8 mouse cellular contexts compared by ENCODE assay signal in the genomic region with DNA sequence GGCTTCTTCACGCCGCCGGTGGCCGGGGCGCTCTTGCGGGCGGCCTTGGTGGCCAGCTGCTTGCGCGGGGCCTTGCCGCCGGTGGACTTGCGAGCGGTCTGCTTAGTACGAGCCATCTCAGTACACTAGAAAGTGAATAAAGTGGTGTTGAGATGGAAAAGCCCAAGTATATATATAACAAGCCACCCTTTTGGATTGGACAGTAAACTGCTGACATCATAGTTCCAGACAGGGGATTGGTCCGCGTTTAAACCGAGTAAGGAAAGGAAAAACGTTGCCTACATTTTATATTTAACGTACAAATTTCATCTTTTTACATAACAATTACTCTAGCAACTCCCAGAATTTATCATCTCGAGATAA. TPM values are rescaled to one million over a fixed set of nuclear protein-coding genes. Genes with fewer than 3 reads are reported as not detected.
DNase-seq lines count a peak whose midpoint lies in the region; ATAC-seq lines count a peak whose summit lies in the region.

A gene (minus strand): TSS at position 116 of the 363 bp plus-strand sequence.

- H3K9ac ChIP-seq in embryonic facial prominence, embryonic 12.5 days: peak within 1 kb of the TSS; percentile 54; the same call in 1 of the 2 replicates
- H3K9ac ChIP-seq in limb, embryonic 12.5 days (replicated peaks): peak within 1 kb of the TSS; percentile 74
- peak within 1 kb of the TSS; percentile 46; the same call in 1 of the 2 replicates for H3K9ac ChIP-seq in midbrain, embryonic 14.5 days (replicated peaks; ENCODE audit: low read length)

- peak; percentile 79 for ATAC-seq in embryonic facial prominence, embryonic 12.5 days (ENCODE audit: insufficient number of reproducible peaks, insufficient read depth, low FRiP score, low TSS enrichment)
- ATAC-seq in limb, embryonic 12.5 days (ENCODE audit: insufficient number of reproducible peaks, insufficient read depth, low FRiP score, low TSS enrichment, low read depth): peak; percentile 53
- peak; percentile 72 for ATAC-seq in midbrain, embryonic 14.5 days (ENCODE audit: low FRiP score, low TSS enrichment)

- H3K4me3 ChIP-seq in embryonic facial prominence, embryonic 12.5 days: peak within 1 kb of the TSS; percentile 45
- peak within 1 kb of the TSS; percentile 44 for H3K4me3 ChIP-seq in limb, embryonic 12.5 days (replicated peaks)
- H3K4me3 ChIP-seq in midbrain, embryonic 14.5 days (replicated peaks; ENCODE audit: low read depth, low read length): peak within 1 kb of the TSS; percentile 34

- WGBS in embryonic facial prominence, embryonic 12.5 days: 0% methylated on average over 15 of the region's 20 CpGs
- WGBS in limb, embryonic 12.5 days: 0% methylated on average over 18 of the region's 20 CpGs
- WGBS in midbrain, embryonic 14.5 days: 0% methylated on average over 13 of the region's 20 CpGs

- no peaks in the 10 kb centered on the region for H3K9me3 ChIP-seq in embryonic facial prominence, embryonic 12.5 days
- H3K9me3 ChIP-seq in limb, embryonic 12.5 days: no peaks in the 10 kb centered on the region
- no peaks in the 10 kb centered on the region for H3K9me3 ChIP-seq in midbrain, embryonic 14.5 days (ENCODE audit: control insufficient read depth, low read length)

- peak within 1 kb of the TSS; percentile 95 for H3K27ac ChIP-seq in embryonic facial prominence, embryonic 12.5 days
- H3K27ac ChIP-seq in limb, embryonic 12.5 days: peak within 1 kb of the TSS; percentile 92
- peak within 1 kb of the TSS; percentile 71 for H3K27ac ChIP-seq in midbrain, embryonic 14.5 days (replicated peaks; ENCODE audit: low read depth, low read length)

- H3K4me2 ChIP-seq in embryonic facial prominence, embryonic 12.5 days (replicated peaks): peak within 1 kb of the TSS; percentile 78
- peak within 1 kb of the TSS; percentile 65 for H3K4me2 ChIP-seq in limb, embryonic 12.5 days
- H3K4me2 ChIP-seq in midbrain, embryonic 14.5 days (ENCODE audit: low read length): peak within 1 kb of the TSS; percentile 75

- H3K36me3 ChIP-seq in embryonic facial prominence, embryonic 12.5 days: no peaks in the 10 kb centered on the region
- H3K36me3 ChIP-seq in limb, embryonic 12.5 days: no peaks in the 10 kb centered on the region
- H3K36me3 ChIP-seq in midbrain, embryonic 14.5 days (ENCODE audit: control insufficient read depth, insufficient read depth, low read length): no peaks in the 10 kb centered on the region

- peaks cover 19% of the 10 kb centered on the region for H3K4me1 ChIP-seq in embryonic facial prominence, embryonic 12.5 days
- peaks cover 42% of the 10 kb centered on the region for H3K4me1 ChIP-seq in limb, embryonic 12.5 days (replicated peaks)
- peaks cover 28% of the 10 kb centered on the region for H3K4me1 ChIP-seq in midbrain, embryonic 14.5 days (ENCODE audit: control insufficient read depth, insufficient read depth, low read length)

- no peaks in the 10 kb centered on the region for H3K27me3 ChIP-seq in embryonic facial prominence, embryonic 12.5 days
- no peaks in the 10 kb centered on the region for H3K27me3 ChIP-seq in limb, embryonic 12.5 days
- H3K27me3 ChIP-seq in midbrain, embryonic 14.5 days (ENCODE audit: control insufficient read depth, insufficient read depth, low read length): no peaks in the 10 kb centered on the region

- DNase-seq in CD4-positive, CD25-positive, alpha-beta regulatory T cell, adult 2 months (ENCODE audit: low read depth, low spot score): peak; percentile 86
- peak; percentile 13 for DNase-seq in adrenal gland, postnatal 25 days
- DNase-seq in heart, adult 18-20 months: peak; percentile 74 to 75
- DNase-seq in kidney, adult 8-10 months: peak; percentile 8 to 21
- DNase-seq in midbrain, embryonic 14.5 days: peak; percentile 92
- peak; percentile 74 to 86 for DNase-seq in spleen, postnatal 4 days (ENCODE audit: low spot score in 2 of 2)

RNA-seq across cellular contexts. Expression of the gene that starts here (rescaled TPM):
- 122 and 132 TPM in 2 replicates for total RNA-seq in adrenal gland, postnatal 25 days (2021)
- polyA plus RNA-seq in embryonic facial prominence, embryonic 12.5 days (2016; fragmentation: Nextera tagmentation; extraction: Ambion mirVana): 144 and 172 TPM in 2 replicates
- 10 to 100 TPM; 10.2 to 11.2 TPM for total RNA-seq in heart, adult 18-20 months (2021)
- polyA plus RNA-seq in limb, embryonic 12.5 days (2016; fragmentation: Nextera tagmentation; extraction: Ambion mirVana): 163 and 202 TPM in 2 replicates
- polyA plus RNA-seq in midbrain, embryonic 14.5 days (2014; fragmentation: Nextera tagmentation; extraction: Ambion mirVana): 49.4 and 58.4 TPM in 2 replicates

Comparison
In these comparisons a context has a peak if more than half of its experiments do, and no peak if none do; other contexts are left out.
1. Peak in every context shown above with its lines: DNase-seq, ATAC-seq, H3K4me3 ChIP-seq and H3K27ac ChIP-seq.
2. RNA of the gene that starts here (total RNA-seq): 122 to 132 TPM in adrenal gland, postnatal 25 days; 10.2 to 11.2 TPM in heart, adult 18-20 months; every median in the first group is over 10 times any median in the second.
3. DNase-seq: peak in every context shown above with its lines; median percentile 92 in midbrain, embryonic 14.5 days; 86 in CD4-positive, CD25-positive, alpha-beta regulatory T cell, adult 2 months; 80 in spleen, postnatal 4 days; 74 in heart, adult 18-20 months; 14 in kidney, adult 8-10 months; 13 in adrenal gland, postnatal 25 days.